Mouse (Mus musculus): Measurements from ENCODE around the gene Dzank1.

GRCm38 (mm10) chr2:144550529-144550928 is 23.3 kb upstream of the Dzank1 start, which contains the start of gene Rbbp9:
- TF ChIP-seq CTCF (IDR thresholded peaks at IDR 0.05; ENCODE audit: low read depth): no peak
- TF ChIP-seq EP300 (IDR thresholded peaks at IDR 0.05; ENCODE audit: low read depth): no peak
